Mouse (Mus musculus): Measurements from ENCODE around the gene Zbtb8b.

DNA sequence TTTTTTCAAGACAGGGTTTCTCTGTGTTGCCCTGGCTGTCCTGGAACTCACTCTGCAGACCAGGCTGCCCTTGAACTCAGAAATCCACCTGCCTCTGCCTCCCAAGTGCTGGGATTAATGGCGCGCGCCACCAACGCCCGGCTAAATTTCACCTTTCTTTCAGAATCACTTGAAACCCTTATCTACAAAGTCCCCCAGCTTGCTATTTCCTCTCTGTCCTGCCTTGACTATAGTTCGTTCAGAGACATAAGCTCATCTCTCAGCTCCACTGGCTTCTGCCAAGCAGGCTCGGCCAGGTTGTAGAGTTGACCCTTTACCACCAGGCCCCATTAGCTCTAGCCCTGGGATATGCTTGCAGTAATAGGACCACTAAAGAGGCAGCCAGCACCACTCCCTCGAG is 6.7 kb upstream of the Zbtb8b start:
- no peak for TF ChIP-seq GATA1 (IDR thresholded peaks at IDR 0.05; ENCODE audit: low read length)
- no peak for TF ChIP-seq TAL1 (IDR thresholded peaks at IDR 0.05; ENCODE audit: low read length)
